Mouse (Mus musculus): ENCODE measurements around the gene 1700102P08Rik. TPM values are rescaled to one million over a fixed set of nuclear protein-coding genes. Genes with fewer than 3 reads are reported as not detected.
A peak's percentile ranks its signal among the peaks of the same experiment; 100 is the strongest.

The 1700102P08Rik gene
- polyA plus RNA-seq, 1 experiment from 2014 or later, result 0.55 TPM

DNA sequence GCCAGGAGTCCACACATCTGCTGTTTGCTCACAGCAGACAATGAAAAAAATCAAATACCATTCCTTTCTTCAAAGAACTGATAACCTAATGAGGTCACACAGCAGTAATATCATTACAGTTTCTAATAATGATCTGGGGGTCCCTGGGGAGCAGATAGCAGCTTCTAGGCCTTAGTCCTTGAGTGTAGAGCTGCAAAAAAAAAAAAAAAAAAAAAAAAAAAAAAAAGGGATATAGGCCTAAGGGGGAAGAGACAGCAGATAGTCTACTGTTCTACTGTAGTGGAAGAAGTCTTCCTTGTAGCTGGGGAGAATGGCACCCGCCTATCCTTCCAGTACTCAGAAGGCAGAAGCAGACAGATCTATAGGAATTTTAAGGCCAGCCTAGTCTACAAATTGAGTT is 2.8 kb downstream of the 1700102P08Rik start:
- ATAC-seq (replicated peaks; ENCODE audit: low FRiP score, low TSS enrichment, low read depth) (no peak), DNase-seq (ENCODE audit: low spot score) (no peak)
- no peak overlapping the region for H3K9ac ChIP-seq (ENCODE audit: low read length)
- no peaks in the 10 kb centered on the region for H3K9me3 ChIP-seq (ENCODE audit: control insufficient read depth, low read length)
- peaks cover 31% of the 10 kb centered on the region for H3K36me3 ChIP-seq (ENCODE audit: control insufficient read depth, insufficient read depth, low read length)
- no peaks in the 10 kb centered on the region for H3K4me1 ChIP-seq (replicated peaks; ENCODE audit: control insufficient read depth, insufficient read depth, low read length)
- H3K4me2 ChIP-seq (ENCODE audit: low read length), result no peak overlapping the region
- 93% methylated on average over 1 of the region's 1 CpGs for WGBS
- no peaks in the 10 kb centered on the region for H3K27me3 ChIP-seq (replicated peaks; ENCODE audit: control insufficient read depth, insufficient read depth, low read length)
- H3K4me3 ChIP-seq (ENCODE audit: low read depth, low read length), result no peak overlapping the region
- H3K27ac ChIP-seq (ENCODE audit: low read depth), result no peak overlapping the region

DNA sequence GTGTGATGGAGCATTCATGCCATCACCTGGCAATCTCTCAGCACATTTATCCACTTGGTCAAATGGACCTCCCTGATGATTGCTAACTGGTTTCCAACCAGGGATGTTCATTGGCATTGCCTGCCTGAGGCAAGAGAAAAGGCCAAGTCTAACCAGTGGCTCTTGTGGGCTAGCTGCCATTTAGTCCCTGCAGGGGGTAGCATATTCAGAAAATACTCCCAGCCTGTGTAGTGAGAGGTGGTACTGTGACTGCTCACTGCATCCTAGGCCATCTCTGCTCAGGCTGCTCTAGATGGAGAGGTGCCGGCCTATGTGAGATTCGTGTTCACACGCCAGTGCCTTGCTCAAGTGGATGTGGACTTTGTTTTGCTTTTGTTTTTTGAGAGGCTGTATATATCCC is 5.7 kb downstream of the 1700102P08Rik start:
- WGBS, result 94% methylated on average over 3 of the region's 3 CpGs
- Histone ChIP-seq H3K4me2 (ENCODE audit: low read length) (no peak overlapping the region), H3K9me3 (ENCODE audit: control insufficient read depth, low read length) (no peaks in the 10 kb centered on the region), H3K4me1 (replicated peaks; ENCODE audit: control insufficient read depth, insufficient read depth, low read length) (peaks cover 2% of the 10 kb centered on the region; the same call in 1 of the 2 replicates), H3K4me3 (ENCODE audit: low read depth, low read length) (no peak overlapping the region), H3K9ac (ENCODE audit: low read length) (no peak overlapping the region), H3K27me3 (replicated peaks; ENCODE audit: control insufficient read depth, insufficient read depth, low read length) (no peaks in the 10 kb centered on the region), H3K27ac (ENCODE audit: low read depth) (no peak overlapping the region), H3K36me3 (ENCODE audit: control insufficient read depth, insufficient read depth, low read length) (peaks cover 2% of the 10 kb centered on the region)
- ATAC-seq (replicated peaks; ENCODE audit: low FRiP score, low TSS enrichment, low read depth) (no peak), DNase-seq (ENCODE audit: low spot score) (no peak)

DNA sequence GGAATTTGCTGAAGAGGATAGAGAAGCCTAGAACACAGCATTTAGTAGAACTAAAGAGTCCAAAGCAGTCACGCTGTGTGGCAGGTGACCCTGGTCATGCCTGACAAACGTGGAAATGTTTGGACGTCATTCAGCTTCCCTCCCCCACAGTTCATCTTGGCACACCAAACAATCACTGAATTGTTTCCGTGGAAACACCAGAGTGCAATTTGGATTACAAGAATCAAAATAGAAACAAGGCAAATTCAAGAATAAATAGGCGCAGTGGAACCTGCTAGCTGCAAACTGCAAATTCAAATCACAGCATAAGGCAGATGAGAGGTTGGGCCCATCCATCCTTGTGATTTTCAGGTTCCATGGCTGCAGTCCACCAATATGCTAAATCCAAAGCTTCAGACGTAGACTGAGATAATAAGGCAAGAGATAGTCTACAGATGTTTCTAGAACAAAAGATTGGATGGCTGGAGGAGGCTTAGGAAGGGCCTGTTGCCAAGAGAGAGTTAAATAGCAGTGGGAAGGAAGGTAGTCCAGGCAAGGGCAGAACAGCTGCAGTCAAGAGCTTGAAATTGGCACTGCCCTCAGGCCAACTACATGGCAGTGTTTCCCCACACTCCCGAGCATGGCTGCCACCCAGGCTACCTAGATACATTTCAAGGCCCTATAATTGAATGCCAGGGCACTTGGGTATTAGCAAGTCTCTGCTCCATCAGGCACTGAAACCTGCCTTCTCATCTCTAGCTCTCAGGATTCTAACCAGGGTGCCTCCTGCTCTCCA is 8.8 kb downstream of the 1700102P08Rik start:
- ATAC-seq (replicated peaks; ENCODE audit: low FRiP score, low TSS enrichment, low read depth), result no peak
- H3K4me1 ChIP-seq (replicated peaks; ENCODE audit: control insufficient read depth, insufficient read depth, low read length), result peaks cover 2% of the 10 kb centered on the region; the same call in 1 of the 2 replicates
- DNase-seq (ENCODE audit: low spot score), result no peak
- no peak overlapping the region for H3K4me2 ChIP-seq (ENCODE audit: low read length)
- H3K27me3 ChIP-seq (replicated peaks; ENCODE audit: control insufficient read depth, insufficient read depth, low read length), result no peaks in the 10 kb centered on the region
- WGBS, result 74% methylated on average over 7 of the region's 7 CpGs
- no peaks in the 10 kb centered on the region for H3K36me3 ChIP-seq (ENCODE audit: control insufficient read depth, insufficient read depth, low read length)
- H3K9me3 ChIP-seq (ENCODE audit: control insufficient read depth, low read length), result no peaks in the 10 kb centered on the region
- no peak overlapping the region for H3K4me3 ChIP-seq (ENCODE audit: low read depth, low read length)
- H3K9ac ChIP-seq (ENCODE audit: low read length), result no peak overlapping the region
- peak overlapping the region; percentile 84 for H3K27ac ChIP-seq (ENCODE audit: low read depth)

DNA sequence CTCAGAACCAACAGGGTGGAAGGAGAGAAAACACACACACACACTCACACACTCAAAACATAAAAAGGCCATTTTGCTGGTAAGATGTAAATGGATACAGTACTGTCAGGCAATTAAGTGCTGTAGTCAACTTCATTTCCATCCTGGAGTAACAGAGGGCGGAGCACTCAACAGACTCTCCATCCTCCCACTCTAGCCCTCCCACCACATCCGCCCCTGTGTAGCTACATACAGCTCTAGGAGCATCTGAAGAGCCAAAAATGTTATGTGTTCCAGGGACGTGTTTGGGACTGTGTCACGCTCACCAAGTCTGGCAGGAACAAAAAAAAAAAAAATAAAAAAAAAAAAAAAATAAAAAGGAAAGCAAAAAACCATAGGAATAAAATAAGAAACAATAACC is 10.5 kb downstream of the 1700102P08Rik start:
- no peaks in the 10 kb centered on the region for H3K36me3 ChIP-seq (ENCODE audit: control insufficient read depth, insufficient read depth, low read length)
- H3K9me3 ChIP-seq (ENCODE audit: control insufficient read depth, low read length), result no peaks in the 10 kb centered on the region
- no peak overlapping the region for H3K4me2 ChIP-seq (ENCODE audit: low read length)
- H3K4me3 ChIP-seq (ENCODE audit: low read depth, low read length), result no peak overlapping the region
- H3K4me1 ChIP-seq (replicated peaks; ENCODE audit: control insufficient read depth, insufficient read depth, low read length), result peaks cover 2% of the 10 kb centered on the region; the same call in 1 of the 2 replicates
- H3K27ac ChIP-seq (ENCODE audit: low read depth), result peak overlapping the region; percentile 80; the same call in 1 of the 2 replicates
- ATAC-seq (replicated peaks; ENCODE audit: low FRiP score, low TSS enrichment, low read depth) (no peak), DNase-seq (ENCODE audit: low spot score) (no peak)
- 73% methylated on average over 4 of the region's 4 CpGs for WGBS
- H3K9ac ChIP-seq (ENCODE audit: low read length), result no peak overlapping the region
- H3K27me3 ChIP-seq (replicated peaks; ENCODE audit: control insufficient read depth, insufficient read depth, low read length), result no peaks in the 10 kb centered on the region

DNA sequence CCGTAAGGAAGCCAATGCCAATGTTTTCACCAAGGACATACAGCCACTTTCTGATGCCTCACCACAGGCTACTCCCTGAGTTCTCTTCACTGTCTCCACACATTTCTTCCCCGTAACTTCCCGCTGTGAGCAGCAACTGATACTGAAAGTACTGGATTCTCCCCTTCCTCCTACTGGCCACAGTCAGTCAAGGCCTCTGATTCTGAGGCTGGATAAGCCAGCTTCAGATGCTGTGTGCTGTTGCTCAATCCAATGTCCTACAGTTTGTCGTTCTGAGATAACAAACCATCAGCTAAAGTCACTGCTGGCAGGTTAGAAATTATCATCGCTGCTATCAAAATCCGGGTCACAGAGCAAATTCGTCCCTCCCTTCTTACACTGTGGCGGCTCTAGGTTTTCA is 11.8 kb downstream of the 1700102P08Rik start:
- Histone ChIP-seq H3K9ac (ENCODE audit: low read length) (no peak overlapping the region), H3K4me2 (ENCODE audit: low read length) (no peak overlapping the region), H3K36me3 (ENCODE audit: control insufficient read depth, insufficient read depth, low read length) (no peaks in the 10 kb centered on the region), H3K27me3 (replicated peaks; ENCODE audit: control insufficient read depth, insufficient read depth, low read length) (no peaks in the 10 kb centered on the region), H3K4me3 (ENCODE audit: low read depth, low read length) (no peak overlapping the region), H3K9me3 (ENCODE audit: control insufficient read depth, low read length) (no peaks in the 10 kb centered on the region), H3K4me1 (replicated peaks; ENCODE audit: control insufficient read depth, insufficient read depth, low read length) (peaks cover 2% of the 10 kb centered on the region; the same call in 1 of the 2 replicates), H3K27ac (ENCODE audit: low read depth) (no peak overlapping the region)
- no peak for DNase-seq (ENCODE audit: low spot score)
- no peak for ATAC-seq (replicated peaks; ENCODE audit: low FRiP score, low TSS enrichment, low read depth)
- 79% methylated on average over 8 of the region's 8 CpGs for WGBS

DNA sequence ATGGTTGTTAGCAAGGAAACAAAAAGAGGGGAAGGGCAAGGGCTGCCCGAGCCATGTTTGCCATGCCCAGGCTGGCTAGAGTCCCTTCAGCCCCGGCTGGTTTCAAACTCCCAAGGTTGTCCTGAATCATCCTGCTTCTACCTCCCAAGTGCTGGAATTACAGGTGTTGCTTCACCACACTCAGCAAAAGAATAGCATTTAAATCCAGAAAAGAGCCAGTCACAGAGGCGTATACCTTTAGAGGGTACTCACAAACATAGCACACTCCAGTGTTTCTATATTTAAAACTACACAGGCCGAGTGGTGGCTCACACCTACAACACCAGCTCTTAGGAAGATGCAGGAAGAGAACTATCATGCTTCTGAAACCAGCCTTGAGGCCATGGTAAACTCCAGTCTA is 16.9 kb downstream of the 1700102P08Rik start:
- H3K9me3 ChIP-seq (ENCODE audit: control insufficient read depth, low read length), result no peaks in the 10 kb centered on the region

DNA sequence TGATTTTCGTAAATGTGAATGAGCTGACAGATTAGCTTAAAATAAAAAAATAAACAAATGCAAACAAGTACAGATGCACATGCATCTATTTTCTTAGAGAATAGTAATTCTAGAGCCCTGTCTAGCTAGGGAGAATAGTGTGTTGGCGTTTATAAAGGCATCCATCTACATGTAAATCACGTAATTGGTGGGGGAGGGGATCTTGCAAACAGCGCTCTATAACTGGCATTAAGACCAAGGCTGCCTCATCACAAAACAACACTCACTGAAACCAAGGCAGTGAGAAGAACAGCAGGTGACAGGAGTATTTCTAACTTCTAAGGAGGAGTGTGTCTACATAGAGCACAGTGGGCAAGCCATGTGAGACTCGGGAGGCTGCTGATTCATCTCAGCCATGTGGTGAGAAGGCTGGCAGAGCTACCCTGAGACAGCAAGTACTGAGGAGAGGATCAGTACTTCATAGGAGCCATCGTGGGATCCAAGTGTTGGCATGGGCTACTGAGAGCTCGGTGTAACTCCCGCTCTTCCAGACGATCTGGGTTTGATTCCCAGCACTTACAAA is 18.9 kb downstream of the 1700102P08Rik start:
- H3K27ac ChIP-seq (ENCODE audit: low read depth), result no peak overlapping the region
- 77% methylated on average over 9 of the region's 9 CpGs for WGBS
- no peaks in the 10 kb centered on the region for H3K27me3 ChIP-seq (replicated peaks; ENCODE audit: control insufficient read depth, insufficient read depth, low read length)

More for the DNA sequence above, 16.9 kb downstream of the 1700102P08Rik start:
- H3K4me1 ChIP-seq (replicated peaks; ENCODE audit: control insufficient read depth, insufficient read depth, low read length), result no peaks in the 10 kb centered on the region
- no peak overlapping the region for H3K4me2 ChIP-seq (ENCODE audit: low read length)
- no peak overlapping the region for H3K27ac ChIP-seq (ENCODE audit: low read depth)
- no peak overlapping the region for H3K9ac ChIP-seq (ENCODE audit: low read length)
- DNase-seq (ENCODE audit: low spot score) (no peak), ATAC-seq (replicated peaks; ENCODE audit: low FRiP score, low TSS enrichment, low read depth) (no peak)
- no peaks in the 10 kb centered on the region for H3K27me3 ChIP-seq (replicated peaks; ENCODE audit: control insufficient read depth, insufficient read depth, low read length)
- WGBS, result 90% methylated on average over 4 of the region's 4 CpGs
- H3K4me3 ChIP-seq (ENCODE audit: low read depth, low read length), result no peak overlapping the region
- no peaks in the 10 kb centered on the region for H3K36me3 ChIP-seq (ENCODE audit: control insufficient read depth, insufficient read depth, low read length)

DNA sequence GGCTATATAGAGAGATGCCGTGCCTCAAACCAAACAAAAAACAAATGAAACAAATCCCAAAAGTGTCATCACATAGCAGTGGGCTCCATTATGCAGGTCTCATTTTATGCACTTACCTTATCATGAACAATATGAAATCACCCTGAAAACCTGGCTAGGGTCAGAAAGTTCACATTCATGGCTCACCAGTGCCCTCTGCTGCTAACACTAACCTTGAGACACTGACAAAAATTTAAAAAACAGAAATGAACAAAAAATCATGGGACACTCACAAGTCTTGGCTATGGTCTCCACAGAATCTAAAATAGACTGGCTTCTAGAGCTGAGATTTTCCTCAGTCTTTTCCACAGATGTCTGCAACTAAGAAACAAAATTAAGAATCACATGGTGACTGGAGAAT is 19.6 kb downstream of the 1700102P08Rik start:
- Histone ChIP-seq H3K4me1 (replicated peaks; ENCODE audit: control insufficient read depth, insufficient read depth, low read length) (no peaks in the 10 kb centered on the region), H3K27ac (ENCODE audit: low read depth) (no peak overlapping the region), H3K27me3 (replicated peaks; ENCODE audit: control insufficient read depth, insufficient read depth, low read length) (no peaks in the 10 kb centered on the region), H3K9ac (ENCODE audit: low read length) (no peak overlapping the region), H3K36me3 (ENCODE audit: control insufficient read depth, insufficient read depth, low read length) (no peaks in the 10 kb centered on the region), H3K4me2 (ENCODE audit: low read length) (no peak overlapping the region), H3K4me3 (ENCODE audit: low read depth, low read length) (no peak overlapping the region), H3K9me3 (ENCODE audit: control insufficient read depth, low read length) (no peaks in the 10 kb centered on the region)
- 71% methylated on average over 1 of the region's 1 CpGs for WGBS
- DNase-seq (ENCODE audit: low spot score), result no peak
- no peak for ATAC-seq (replicated peaks; ENCODE audit: low FRiP score, low TSS enrichment, low read depth)

More for the DNA sequence above, 18.9 kb downstream of the 1700102P08Rik start:
- DNase-seq (ENCODE audit: low spot score) (no peak), ATAC-seq (replicated peaks; ENCODE audit: low FRiP score, low TSS enrichment, low read depth) (no peak)
- H3K9me3 ChIP-seq (ENCODE audit: control insufficient read depth, low read length), result no peaks in the 10 kb centered on the region
- no peaks in the 10 kb centered on the region for H3K4me1 ChIP-seq (replicated peaks; ENCODE audit: control insufficient read depth, insufficient read depth, low read length)
- H3K4me2 ChIP-seq (ENCODE audit: low read length), result no peak overlapping the region
- H3K4me3 ChIP-seq (ENCODE audit: low read depth, low read length), result no peak overlapping the region
- H3K36me3 ChIP-seq (ENCODE audit: control insufficient read depth, insufficient read depth, low read length), result no peaks in the 10 kb centered on the region
- H3K9ac ChIP-seq (ENCODE audit: low read length), result no peak overlapping the region

DNA sequence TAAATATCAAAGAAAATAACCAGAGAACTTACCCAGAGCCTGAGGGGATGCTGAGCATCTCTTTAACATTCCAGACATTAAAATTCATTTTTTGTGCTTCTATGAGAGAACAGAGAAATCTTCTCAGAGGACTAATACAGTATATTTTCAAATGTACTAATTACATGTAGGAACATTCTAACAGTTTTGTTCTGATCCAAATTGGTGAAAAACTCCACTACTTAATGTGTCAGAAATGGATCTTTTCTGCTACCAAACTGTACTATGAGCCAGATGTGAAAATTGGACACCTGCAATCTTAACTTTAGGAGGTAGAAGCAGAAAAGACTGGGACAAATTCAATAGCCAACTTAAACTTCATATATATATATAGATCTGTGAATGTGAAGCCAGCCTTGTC is 35.8 kb downstream of the 1700102P08Rik start, which contains the start of gene Ccdc36:
Gene Ccdc36, minus strand, starts transcription at position 101 of the 400 bp plus-strand sequence.
- no peak within 1 kb of the TSS for H3K4me2 ChIP-seq (ENCODE audit: low read length)
- no peak for ATAC-seq (replicated peaks; ENCODE audit: low FRiP score, low TSS enrichment, low read depth)
- no peaks in the 10 kb centered on the region for H3K27me3 ChIP-seq (replicated peaks; ENCODE audit: control insufficient read depth, insufficient read depth, low read length)
- H3K27ac ChIP-seq (ENCODE audit: low read depth), result no peak within 1 kb of the TSS
- DNase-seq (ENCODE audit: low spot score), result no peak
- H3K9ac ChIP-seq (ENCODE audit: low read length), result no peak within 1 kb of the TSS
- no peaks in the 10 kb centered on the region for H3K36me3 ChIP-seq (ENCODE audit: control insufficient read depth, insufficient read depth, low read length)
- no peaks in the 10 kb centered on the region for H3K9me3 ChIP-seq (ENCODE audit: control insufficient read depth, low read length)
- H3K4me3 ChIP-seq (ENCODE audit: low read depth, low read length), result no peak within 1 kb of the TSS
- no peaks in the 10 kb centered on the region for H3K4me1 ChIP-seq (replicated peaks; ENCODE audit: control insufficient read depth, insufficient read depth, low read length)

All from intestine, embryonic 14.5 days (tissue).